In genomic region chr9:44916196-44916595, GRCm38 (mm10) we compare ENCODE assay signal across 9 mouse cellular contexts. TPM values are rescaled to one million over a fixed set of nuclear protein-coding genes. Genes with fewer than 3 reads are reported as not detected.
DNase-seq lines count a peak whose midpoint lies in the region; ATAC-seq and TF ChIP-seq lines count a peak whose summit lies in the region.
"Had no signal": no experiment of that assay in that cellular context is flagged by ENCODE, and none has a peak within 500 bp of the region (broad histone marks: within the 10 kb centered on the region; RNA-seq: fewer than 3 reads in every experiment).

No protein-coding gene starts in this region.

- no peak overlapping the region for H3K4me2 ChIP-seq in hindbrain, embryonic 13.5 days
- no peak overlapping the region for H3K4me2 ChIP-seq in forebrain, embryonic 16.5 days (ENCODE audit: low read length)
- H3K4me2 ChIP-seq: lung, embryonic 15.5 days had no signal

- H3K9ac ChIP-seq in hindbrain, embryonic 13.5 days: no peak overlapping the region
- H3K9ac ChIP-seq in forebrain, embryonic 16.5 days (replicated peaks; ENCODE audit: low read depth, low read length): no peak overlapping the region
- H3K9ac ChIP-seq: lung, embryonic 15.5 days had no signal

- no peak for ATAC-seq in hindbrain, embryonic 13.5 days (ENCODE audit: low FRiP score)
- ATAC-seq in forebrain, embryonic 16.5 days: no peak

- WGBS in hindbrain, embryonic 10.5 days: 52% methylated on average over 1 of the region's 1 CpGs
- 57% methylated on average over 1 of the region's 1 CpGs for whole genome bisulfite sequencing in hindbrain, embryonic 13.5 days
- 21% methylated on average over 1 of the region's 1 CpGs for WGBS in spleen, adult 2 months
- WGBS in forebrain, embryonic 16.5 days: 35% methylated on average over 1 of the region's 1 CpGs

- TF ChIP-seq CTCF in spleen, adult 2 months (IDR thresholded peaks at IDR 0.05; ENCODE audit: extremely low read depth, insufficient read depth, insufficient read length, insufficient replicate concordance): peak; percentile 30; the same call in 1 of the 2 replicates

- H3K27me3 ChIP-seq in hindbrain, embryonic 10.5 days (ENCODE audit: insufficient read depth, poor library complexity, severe bottlenecking): no peaks in the 10 kb centered on the region
- H3K27me3 ChIP-seq in hindbrain, embryonic 13.5 days: no peaks in the 10 kb centered on the region
- no peaks in the 10 kb centered on the region for H3K27me3 ChIP-seq in spleen, adult 2 months (ENCODE audit: control insufficient read depth, insufficient read depth, low read length)
- H3K27me3 ChIP-seq in forebrain, embryonic 16.5 days (replicated peaks; ENCODE audit: control insufficient read depth, insufficient read depth, low read length): no peaks in the 10 kb centered on the region
- H3K27me3 ChIP-seq: lung, embryonic 15.5 days had no signal

- no peak overlapping the region for H3K4me3 ChIP-seq in hindbrain, embryonic 10.5 days
- H3K4me3 ChIP-seq in hindbrain, embryonic 13.5 days: no peak overlapping the region
- no peak overlapping the region for H3K4me3 ChIP-seq in spleen, adult 2 months (ENCODE audit: extremely low read depth, insufficient read depth, insufficient read length)
- H3K4me3 ChIP-seq in forebrain, embryonic 16.5 days (replicated peaks; ENCODE audit: low read length): no peak overlapping the region
- H3K4me3 ChIP-seq: lung, embryonic 15.5 days had no signal

- H3K36me3 ChIP-seq in hindbrain, embryonic 10.5 days: peaks cover 27% of the 10 kb centered on the region
- H3K36me3 ChIP-seq in hindbrain, embryonic 13.5 days: peaks cover 22% of the 10 kb centered on the region
- peaks cover 8% of the 10 kb centered on the region; the same call in 1 of the 2 replicates for H3K36me3 ChIP-seq in spleen, adult 2 months (ENCODE audit: control insufficient read depth, insufficient read depth, low read length)
- H3K36me3 ChIP-seq in forebrain, embryonic 16.5 days (ENCODE audit: control insufficient read depth, insufficient read depth): peaks cover 10% of the 10 kb centered on the region

- DNase-seq in hindbrain, embryonic 10.5 days (ENCODE audit: low spot score): peak; percentile 19
- DNase-seq in urinary bladder, postnatal 36 days (ENCODE audit: low spot score in 2 of 2): peak; percentile 17 to 27
- no peak for DNase-seq in urinary bladder, postnatal 4 days (ENCODE audit: low spot score in 2 of 2)
- peak; percentile 52 to 64 for DNase-seq in cerebellum, postnatal 10 days
- peak; percentile 62 to 69 for DNase-seq in kidney, postnatal 4 days
- peak; percentile 44 to 50 for DNase-seq in spleen, adult 2 months (ENCODE audit: low read depth in 1 of 2, low spot score in 2 of 2)

- peaks cover 13% of the 10 kb centered on the region for H3K4me1 ChIP-seq in hindbrain, embryonic 10.5 days (replicated peaks)
- peaks cover 22% of the 10 kb centered on the region for H3K4me1 ChIP-seq in hindbrain, embryonic 13.5 days (replicated peaks)
- no peaks in the 10 kb centered on the region for H3K4me1 ChIP-seq in spleen, adult 2 months (ENCODE audit: control insufficient read depth, insufficient read depth, insufficient read length)
- peaks cover 14% of the 10 kb centered on the region for H3K4me1 ChIP-seq in forebrain, embryonic 16.5 days (replicated peaks; ENCODE audit: control insufficient read depth, insufficient read depth, low read length)

- TF ChIP-seq POLR2A in spleen, adult 2 months (IDR thresholded peaks at IDR 0.05; ENCODE audit: low read depth, low read length): no peak

- no peaks in the 10 kb centered on the region for H3K9me3 ChIP-seq in hindbrain, embryonic 10.5 days
- no peaks in the 10 kb centered on the region for H3K9me3 ChIP-seq in hindbrain, embryonic 13.5 days
- no peaks in the 10 kb centered on the region for H3K9me3 ChIP-seq in forebrain, embryonic 16.5 days (ENCODE audit: control insufficient read depth, low read length)
- H3K9me3 ChIP-seq: lung, embryonic 15.5 days had no signal

- H3K27ac ChIP-seq in hindbrain, embryonic 10.5 days: no peak overlapping the region
- no peak overlapping the region for H3K27ac ChIP-seq in hindbrain, embryonic 13.5 days
- no peak overlapping the region for H3K27ac ChIP-seq in spleen, adult 2 months (ENCODE audit: insufficient read depth, low read length)
- no peak overlapping the region for H3K27ac ChIP-seq in forebrain, embryonic 16.5 days (ENCODE audit: low read length)
- H3K27ac ChIP-seq: lung, embryonic 15.5 days had no signal

RNA-seq across cellular contexts. Expression of gene Atp5l, which starts 4.3 kb away (rescaled TPM):
- 599 and 650 TPM in 2 replicates for polyA plus RNA-seq in hindbrain, embryonic 10.5 days (2016; fragmentation: Nextera tagmentation; extraction: Ambion mirVana)
- polyA plus RNA-seq in hindbrain, embryonic 13.5 days (2015; fragmentation: Nextera tagmentation; extraction: Ambion mirVana): 795 and 863 TPM in 2 replicates
- polyA plus RNA-seq in spleen, adult 2 months (2012; rRNA removed): 65.8 and 79.4 TPM in 2 replicates
- polyA plus RNA-seq in forebrain, embryonic 16.5 days (2015; fragmentation: Nextera tagmentation; extraction: Ambion mirVana): 638 and 661 TPM in 2 replicates

RNA-seq across cellular contexts. Expression of gene Kmt2a, which starts 35.1 kb away (rescaled TPM):
- 11.8 and 18.2 TPM in 2 replicates for polyA plus RNA-seq in hindbrain, embryonic 10.5 days (2016; fragmentation: Nextera tagmentation; extraction: Ambion mirVana)
- 15.8 and 20.6 TPM in 2 replicates for polyA plus RNA-seq in hindbrain, embryonic 13.5 days (2015; fragmentation: Nextera tagmentation; extraction: Ambion mirVana)
- 36.8 and 38.4 TPM in 2 replicates for polyA plus RNA-seq in spleen, adult 2 months (2012; rRNA removed)
- 22.2 and 24.3 TPM in 2 replicates for polyA plus RNA-seq in forebrain, embryonic 16.5 days (2015; fragmentation: Nextera tagmentation; extraction: Ambion mirVana)

RNA-seq across cellular contexts. Expression of gene Ube4a, which starts 49.2 kb away (rescaled TPM):
- polyA plus RNA-seq in hindbrain, embryonic 10.5 days (2016; fragmentation: Nextera tagmentation; extraction: Ambion mirVana): 22.7 and 25.0 TPM in 2 replicates
- polyA plus RNA-seq in hindbrain, embryonic 13.5 days (2015; fragmentation: Nextera tagmentation; extraction: Ambion mirVana): 35.6 and 37.7 TPM in 2 replicates
- polyA plus RNA-seq in spleen, adult 2 months (2012; rRNA removed): 6.5 and 9.5 TPM in 2 replicates
- polyA plus RNA-seq in forebrain, embryonic 16.5 days (2015; fragmentation: Nextera tagmentation; extraction: Ambion mirVana): 38.5 and 42.7 TPM in 2 replicates

Comparison
In these comparisons a context has a peak if more than half of its experiments do, and no peak if none do; other contexts are left out.
1. DNase-seq: peak in hindbrain, embryonic 10.5 days (single experiment), urinary bladder, postnatal 36 days (2 of 2), cerebellum, postnatal 10 days (2 of 2), kidney, postnatal 4 days (2 of 2) and spleen, adult 2 months (2 of 2); none in urinary bladder, postnatal 4 days (0 of 2).